Mouse (Mus musculus): ENCODE data around the gene Nudt13.
"Not testable (repeated sequence)": the region's sequence is repeated elsewhere in the genome, so short reads cannot be mapped to it uniquely, and the experiment has no call there.

The Nudt13 gene

DNA sequence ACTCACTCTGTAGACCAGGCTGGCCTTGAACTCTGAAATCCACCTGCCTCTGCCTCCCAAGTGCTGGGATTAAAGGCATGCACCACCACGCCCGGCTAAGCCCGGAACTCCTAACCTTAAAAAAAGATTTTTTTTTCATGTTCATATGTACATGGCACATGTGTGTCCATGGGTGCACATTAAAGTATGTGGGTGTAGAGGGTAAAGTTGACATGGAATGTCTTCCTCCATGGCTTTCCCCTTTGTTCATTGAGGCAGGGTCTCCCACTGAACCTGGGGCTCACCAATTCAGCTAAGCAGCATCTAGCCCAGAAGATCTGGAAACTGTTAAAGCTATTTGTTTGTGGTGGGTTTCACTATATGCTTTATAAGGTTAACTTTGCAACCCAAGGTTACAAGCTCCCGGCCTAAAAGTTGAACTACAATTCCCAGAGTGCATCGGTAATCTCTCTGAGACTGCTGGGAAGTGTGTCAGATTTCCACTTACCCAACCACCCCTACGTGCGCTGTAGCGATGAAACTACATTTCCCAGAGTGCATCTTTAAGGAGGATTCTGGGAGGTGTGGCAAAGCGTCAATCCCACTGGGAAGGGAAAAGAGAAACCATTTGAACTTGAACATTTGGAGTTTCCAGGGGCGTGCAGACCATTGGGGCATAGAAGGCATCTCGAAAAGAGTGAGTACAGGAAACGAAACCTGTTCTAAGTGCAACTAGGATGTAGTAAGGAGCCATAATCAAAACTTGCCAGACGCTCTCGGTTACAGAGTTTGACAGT lies at the start of gene Nudt13:
Gene Nudt13, plus strand, starts transcription at position 581 of the 776 bp plus-strand sequence.
- DNase-seq = peak; percentile 94

DNA sequence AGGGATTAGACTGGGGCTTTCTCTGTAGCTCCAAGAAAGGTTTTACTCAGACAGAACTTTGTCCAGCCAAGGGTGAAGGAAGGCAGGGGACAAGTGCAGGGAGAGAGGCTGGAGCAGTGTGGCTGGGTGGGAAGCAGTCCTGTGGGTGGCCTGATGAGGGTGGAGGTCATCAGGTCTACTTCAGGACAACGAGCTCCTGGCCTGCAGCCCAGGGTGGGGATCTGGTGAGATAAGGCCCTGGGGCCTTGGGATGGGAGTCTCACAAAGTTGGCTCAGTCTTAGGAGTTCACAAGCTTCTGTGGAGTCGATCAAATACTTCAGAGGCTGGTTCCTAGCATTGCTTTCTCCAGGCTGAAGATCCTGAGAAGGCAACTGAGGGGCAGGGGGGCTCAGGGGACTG lies 49.2 kb upstream of the Nudt13 start:
- DNase-seq = no peak

DNA sequence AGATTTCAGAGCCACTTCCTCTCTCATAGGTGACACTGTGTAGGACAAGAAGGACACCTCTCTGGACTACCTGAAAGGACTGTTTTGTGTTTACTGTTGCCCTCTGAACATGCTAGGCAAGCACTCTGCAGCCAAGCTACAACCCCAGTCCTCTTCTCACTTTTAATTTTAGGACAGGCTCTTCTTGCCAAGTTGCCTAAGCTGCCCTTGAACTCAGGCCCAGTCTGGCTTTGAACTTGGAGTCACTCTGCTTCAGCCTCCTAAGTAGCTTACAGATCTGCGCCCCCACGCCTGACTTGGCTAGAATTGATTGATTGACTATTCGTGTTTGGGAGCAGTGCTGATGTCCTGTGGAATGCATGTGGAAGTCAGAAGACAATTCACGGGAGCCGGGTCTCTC lies 48.6 kb upstream of the Nudt13 start:
- no peak for DNase-seq

DNA sequence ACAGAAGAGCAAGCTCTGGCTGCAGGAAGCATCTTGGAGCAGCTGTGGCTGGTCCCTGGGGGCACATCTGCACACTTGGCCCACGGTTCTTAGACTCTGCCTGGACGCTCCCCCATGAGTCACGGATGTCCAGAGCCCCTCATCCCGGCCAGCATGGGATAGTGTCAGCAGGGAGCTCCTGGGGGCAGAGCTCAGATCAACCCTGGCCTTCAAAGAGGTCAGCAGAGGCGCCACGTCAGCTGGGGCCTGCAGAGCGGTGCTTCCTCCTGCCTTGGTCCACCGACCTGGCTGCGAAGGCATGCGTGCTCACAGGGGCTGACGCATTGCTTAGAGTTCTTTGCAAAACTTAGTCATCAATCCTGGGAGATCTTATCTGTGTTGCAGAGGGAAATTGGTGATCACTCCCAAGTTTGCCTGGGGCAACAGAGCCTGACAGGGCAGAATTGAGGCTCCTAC lies 47.7 kb upstream of the Nudt13 start:
- no peak for DNase-seq

DNA sequence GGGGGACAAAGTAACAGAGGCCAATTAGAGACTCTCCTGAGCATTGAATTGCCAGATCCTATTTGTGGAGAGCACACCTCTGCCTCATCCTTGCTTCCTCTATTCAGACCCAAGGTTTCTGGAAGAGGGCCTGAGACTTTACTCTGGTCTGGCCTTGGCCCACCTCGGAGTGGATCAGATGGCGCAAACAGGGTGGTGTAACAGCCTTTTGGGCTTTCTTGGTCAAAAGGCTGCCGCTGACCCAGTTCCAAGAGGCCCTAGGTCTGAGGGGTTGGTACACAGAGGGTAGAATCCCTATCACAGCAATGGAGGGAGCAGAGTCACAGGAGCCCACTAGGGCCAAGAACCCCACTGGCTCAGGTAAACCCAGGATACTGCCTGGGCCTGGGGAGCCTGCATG lies 46.5 kb upstream of the Nudt13 start:
- DNase-seq = no peak

DNA sequence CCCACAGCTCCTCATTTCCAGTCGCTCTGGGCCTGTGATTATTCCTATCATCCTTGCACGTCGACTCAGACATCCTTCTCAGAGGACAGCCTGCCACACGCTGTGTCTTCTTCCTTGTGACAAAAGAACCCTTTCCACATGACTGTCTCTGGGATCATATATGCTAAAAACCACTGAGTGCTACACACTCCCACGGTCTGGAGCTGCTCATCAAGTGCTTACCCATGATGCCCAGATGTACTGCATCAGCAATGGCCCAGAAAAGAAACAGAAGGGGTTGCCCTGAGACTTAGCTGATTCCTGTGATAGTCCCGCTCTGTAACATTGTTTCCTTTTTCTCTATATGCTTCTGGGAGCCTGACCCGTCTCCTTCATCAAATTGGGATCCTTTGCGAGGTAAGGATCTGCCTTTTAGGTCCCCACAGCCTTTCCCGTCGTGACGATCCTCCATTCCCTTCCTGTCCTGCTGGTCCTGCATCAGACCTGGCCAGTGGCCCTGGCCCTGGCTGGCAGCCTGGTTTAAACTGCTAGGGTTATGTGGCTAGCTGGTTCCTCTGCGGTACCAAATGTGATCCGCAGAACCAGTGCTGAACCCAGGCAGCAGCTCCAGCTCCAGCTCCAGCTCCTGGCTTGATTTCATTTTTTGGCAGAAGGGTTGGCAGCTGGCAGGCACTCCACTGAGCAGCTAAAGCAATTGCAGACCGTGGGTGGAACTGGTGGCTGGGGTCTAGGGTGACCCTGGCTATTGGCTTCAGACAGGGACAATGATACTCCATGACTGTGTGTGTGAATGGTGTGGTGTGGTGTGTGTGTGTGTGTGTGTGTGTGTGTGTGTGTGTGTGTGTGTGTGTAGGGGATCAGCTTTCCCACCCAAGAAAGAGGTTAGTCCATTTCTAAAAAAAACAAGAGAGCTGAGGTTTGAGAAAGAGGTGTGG lies 44.0 kb upstream of the Nudt13 start:
- DNase-seq = no peak

DNA sequence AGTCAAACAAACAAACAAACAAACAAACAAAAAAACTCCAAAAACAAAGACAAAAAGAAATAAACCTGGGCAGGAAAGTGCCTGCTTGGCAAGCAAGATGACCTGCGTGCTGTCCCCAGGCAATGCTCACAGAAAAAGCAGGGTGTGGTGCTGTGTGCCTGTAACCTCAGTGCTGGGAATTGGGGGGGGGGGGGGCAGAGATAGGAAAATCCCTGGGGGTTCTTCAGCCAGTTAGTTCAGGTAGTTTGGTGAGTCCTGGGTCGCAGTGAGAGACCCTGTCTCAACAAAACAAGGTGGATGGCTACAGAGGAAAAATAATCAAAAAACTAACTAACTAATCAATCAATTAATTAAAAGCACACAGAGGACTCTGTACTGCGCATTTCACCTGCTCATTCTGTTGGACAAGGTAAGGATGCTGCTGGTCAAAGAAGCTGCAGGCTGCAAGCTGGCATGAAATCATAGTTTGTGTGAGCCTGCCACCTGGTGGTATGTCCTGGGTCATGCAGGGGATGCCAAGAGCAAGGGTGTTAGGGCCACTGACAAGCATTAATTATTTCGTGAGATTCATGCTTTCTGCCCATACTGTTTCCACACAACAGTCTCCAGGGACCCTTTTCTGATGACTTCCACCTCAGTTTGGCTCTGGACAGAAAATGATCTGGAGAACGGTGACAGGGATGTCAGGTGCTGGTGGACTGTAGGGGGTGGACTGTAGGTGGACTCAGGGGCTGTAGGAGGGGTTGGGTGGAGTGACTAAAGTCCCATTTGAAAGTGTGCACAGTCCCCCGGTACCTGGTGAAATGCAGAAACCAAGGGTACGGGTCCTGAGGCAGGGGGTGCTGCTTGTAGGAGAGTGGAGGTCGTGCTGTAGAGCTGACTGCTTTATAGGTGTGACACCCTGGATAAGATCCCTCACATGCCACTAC lies 36.0 kb upstream of the Nudt13 start:
- DNase-seq = peak; percentile 71

DNA sequence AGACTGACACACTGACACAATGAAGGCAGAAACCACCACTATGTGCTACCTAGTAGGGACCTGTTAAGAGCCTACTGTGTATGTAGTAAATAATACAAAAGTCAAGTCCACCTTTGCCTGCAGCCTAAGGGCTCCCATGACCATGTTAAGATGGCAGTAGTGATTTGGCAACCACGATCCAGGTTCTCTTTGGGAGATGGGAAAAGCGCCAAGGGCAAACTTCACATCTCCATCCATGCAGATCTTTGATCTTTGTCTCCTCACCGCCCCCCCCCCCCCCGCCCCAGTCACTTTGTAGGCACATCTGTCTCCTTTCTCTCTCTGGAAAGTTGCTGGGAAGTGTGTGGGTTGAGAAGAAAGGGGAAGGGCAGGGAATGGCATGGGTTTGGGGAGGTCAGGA lies 32.2 kb upstream of the Nudt13 start:
- no peak for DNase-seq

DNA sequence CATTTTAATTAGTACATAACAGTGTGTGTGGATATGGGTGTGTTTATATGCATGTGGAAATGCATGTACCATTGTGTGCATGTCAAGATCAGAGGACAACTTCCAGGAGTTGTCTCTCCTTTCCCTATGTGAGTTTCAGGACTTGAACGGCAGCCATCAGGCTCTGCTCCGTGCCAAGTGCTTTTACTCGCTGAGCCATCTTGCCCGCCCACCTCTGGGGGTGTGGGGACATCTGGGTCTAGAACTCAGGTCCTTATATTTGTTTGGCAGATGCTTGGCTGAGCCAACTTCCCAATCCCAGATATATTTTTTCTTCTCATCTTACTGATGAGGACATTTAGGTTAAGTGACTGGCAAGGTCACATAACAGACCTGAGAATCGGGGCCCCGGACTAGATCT lies 26.1 kb upstream of the Nudt13 start:
- no peak for DNase-seq

DNA sequence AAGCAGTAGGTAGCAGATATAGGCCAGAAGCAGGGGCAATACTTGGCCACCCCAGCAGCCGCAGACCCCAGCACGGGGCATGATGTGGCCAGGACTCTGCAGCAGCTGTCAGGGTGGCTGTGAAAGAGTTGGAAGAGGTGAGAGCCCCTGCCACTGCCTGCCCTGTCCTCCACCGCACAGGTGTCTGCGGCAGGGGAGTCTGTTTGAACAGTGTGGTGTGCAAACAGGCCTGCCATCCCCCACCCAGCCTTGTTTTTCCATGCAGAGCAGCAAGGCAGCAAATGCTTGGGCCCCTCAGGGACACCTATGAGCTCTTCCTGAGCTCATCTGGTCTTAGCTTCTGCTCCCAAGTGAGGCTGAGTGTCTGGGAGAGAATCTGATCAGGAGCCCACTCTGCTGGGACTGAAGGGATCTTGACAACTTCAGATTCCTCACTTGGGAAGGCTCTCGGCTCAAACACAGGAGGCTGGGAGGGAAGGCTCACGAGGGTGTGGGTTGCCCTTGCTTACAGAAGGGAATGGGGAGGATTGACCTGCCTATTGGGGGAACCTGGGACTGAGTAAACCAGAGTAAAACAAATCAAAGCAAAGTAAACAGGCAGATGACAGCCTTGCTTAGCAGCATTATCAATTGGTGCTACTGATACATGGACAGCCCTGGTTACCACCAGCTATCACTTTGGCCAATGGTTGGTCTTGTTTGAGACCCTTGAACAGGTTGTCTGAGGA lies 25.3 kb upstream of the Nudt13 start, which contains the start of gene Kcnk16:
Gene Kcnk16, minus strand, starts transcription at position 118 of the 728 bp plus-strand sequence.
- DNase-seq = no peak

DNA sequence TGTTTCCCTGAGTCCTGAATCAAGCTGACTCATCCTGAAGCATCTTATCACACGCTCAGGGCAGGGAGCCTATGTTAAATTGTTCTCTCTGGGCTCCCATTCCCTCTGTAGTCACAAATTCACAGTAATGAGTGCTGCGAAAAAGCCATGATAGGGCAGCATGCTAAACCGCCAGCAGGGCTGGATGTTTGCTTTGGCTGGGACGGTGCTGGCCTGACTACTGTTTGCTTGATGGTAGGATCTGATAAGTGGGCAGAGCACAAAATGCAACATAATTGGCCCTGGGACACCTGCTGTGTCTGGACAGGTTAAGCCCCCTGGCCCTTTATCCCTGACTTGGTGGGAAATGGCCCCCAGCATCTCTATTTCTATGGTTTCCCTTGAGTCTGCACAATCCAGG lies 3.1 kb upstream of the Nudt13 start:
- no peak for DNase-seq

DNA sequence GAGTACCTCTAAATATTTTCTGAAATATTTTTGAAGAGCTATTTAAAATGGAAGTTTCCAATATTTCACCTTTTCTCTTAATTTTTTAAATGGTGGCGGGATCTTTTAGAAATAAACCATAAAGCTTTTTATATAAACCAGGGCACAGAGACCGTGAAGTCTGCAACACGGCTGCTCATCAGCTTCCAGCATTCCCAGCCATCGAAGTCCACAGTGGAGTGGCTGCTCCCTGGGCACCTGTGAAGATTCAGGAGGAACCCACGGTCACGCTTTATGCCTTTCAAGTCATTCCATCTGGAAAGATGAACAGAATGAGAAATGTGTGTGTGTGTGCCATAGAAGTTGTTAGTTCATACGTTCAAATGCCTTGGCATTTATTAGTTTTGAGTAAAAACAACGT lies 450 bp downstream of the Nudt13 start:
- no peak for DNase-seq

DNA sequence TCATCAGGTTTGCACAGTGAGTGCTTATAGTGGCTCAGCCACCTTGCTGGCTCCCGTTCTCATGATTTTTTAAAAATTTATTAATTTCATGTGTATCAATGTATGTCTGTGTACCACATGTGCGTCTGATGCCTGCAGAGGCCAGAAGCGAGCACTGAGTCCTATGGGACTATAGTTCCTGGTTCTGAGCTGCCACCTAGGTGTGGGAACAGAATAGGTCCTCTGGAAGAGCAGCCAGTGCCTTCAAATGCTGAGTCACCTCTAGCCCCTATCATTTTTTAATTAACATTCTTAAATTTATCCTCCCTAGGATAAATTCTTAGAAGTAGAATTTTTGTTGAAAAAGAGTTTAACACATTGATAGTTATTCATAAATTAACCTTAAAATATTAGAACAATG lies 3.1 kb downstream of the Nudt13 start:
- no peak for DNase-seq

DNA sequence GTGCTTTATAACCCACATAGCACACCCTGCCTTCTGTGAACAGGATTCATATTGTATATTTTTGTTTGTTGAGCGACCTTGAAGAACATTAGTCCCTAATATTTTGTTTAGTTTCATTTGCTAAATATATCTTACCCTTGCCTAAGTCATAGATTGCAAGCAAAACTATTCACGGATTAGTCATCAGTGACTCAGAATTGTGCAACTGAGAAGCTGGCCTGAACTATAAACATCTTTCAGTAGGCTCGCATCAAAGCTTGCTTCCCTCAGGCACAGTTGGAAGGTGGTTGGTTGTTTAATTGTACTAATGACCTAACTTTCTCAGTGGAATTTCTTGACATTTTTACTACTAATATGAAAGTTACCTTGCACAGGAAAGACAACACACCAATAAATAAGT lies 3.6 kb downstream of the Nudt13 start:
- no peak for DNase-seq

DNA sequence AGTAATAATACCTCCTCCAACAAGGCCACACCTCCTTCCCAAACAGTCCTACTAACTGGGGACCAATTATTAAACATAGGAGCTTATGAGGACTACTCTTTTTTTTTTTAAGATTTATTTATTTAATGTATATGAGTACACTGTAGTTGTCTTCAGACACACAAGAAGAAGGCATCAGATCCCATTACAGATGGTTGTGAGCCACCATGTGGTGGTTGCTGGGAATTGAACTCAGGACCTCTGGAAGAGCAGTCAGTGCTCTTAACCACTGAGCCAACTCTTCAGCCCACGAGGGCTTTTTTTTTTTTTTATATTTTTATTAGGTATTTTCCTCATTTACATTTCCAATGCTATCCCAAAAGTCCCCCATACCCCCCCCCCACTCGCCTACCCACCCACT lies 10.6 kb downstream of the Nudt13 start:
- DNase-seq = not testable (repeated sequence)

DNA sequence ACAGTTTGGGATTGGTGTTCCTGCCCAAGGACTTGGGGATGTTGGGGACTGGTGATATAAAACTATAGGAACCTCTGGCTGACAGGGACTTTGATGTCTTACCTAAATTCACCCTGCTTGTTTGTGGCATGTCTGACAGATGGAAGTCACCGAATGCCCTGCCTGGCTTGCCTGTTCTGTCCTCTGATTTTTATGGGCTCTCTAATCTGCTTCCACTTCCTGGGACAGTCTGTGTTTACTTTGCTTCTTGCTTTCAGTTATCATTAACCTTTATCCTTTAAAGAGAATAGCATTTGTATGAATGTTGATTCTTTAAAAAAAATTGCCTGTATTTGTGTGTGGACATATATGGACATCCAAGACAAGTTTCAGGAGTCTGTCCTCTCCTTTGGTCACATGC lies 20.6 kb downstream of the Nudt13 start:
- no peak for DNase-seq

DNA sequence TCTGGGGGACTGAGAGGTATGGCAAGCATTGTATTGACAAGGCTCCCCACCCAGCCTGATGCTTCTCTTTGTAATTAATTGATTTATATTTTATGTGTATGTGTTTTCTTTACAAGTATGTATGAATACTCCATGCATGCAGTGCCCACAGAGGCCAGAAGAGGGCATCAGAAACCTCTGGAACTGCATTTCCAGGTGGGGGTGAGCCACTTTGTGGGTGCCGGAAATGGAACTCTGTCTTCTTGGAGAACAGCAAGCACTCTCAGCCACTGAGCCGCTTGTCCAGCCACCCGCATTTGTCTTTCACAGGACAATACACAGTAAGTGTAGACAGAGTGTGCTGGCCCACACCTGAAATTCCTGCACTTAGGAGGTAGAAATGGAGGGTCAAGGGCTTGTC lies 24.9 kb downstream of the Nudt13 start:
- peak; percentile 34 for DNase-seq

DNA sequence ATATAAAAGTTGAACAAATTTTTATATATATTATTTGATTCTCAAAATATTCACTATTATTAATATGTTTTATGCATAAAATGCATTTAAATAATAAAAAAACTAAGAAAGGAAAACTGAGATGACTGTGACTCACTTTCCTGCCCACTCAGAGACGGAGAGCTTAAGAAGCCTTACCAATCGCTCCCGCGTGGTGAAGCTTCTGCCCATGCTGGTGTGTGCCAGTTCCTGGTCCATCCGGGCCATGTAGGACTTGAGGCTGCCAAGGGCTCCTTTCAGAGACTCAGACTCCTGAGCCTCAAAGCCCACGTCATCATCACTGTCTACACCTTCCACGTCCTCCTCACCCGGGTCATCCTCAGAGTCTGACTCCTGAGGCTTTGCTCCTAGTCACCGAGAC lies 29.7 kb downstream of the Nudt13 start:
- no peak for DNase-seq

DNA sequence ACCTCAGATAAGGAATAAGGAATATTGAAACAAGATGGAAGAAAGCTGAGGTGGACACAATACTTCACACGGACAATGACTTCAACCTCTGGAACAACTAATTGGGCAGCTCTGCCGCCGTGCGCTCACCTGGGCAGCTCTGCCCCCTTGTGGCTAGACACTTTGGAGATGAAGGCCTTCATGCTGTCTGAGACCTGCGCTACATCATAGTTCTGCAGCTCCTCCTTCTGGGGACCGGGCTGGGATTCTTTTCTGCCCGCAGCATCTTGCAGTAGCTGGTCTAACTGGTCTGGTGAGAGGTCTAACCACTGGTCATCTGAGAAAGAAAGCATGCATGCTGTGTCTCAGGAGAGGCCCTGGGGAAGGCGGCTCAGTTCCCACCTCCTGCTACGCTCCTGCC lies 34.0 kb downstream of the Nudt13 start:
- no peak for DNase-seq

DNA sequence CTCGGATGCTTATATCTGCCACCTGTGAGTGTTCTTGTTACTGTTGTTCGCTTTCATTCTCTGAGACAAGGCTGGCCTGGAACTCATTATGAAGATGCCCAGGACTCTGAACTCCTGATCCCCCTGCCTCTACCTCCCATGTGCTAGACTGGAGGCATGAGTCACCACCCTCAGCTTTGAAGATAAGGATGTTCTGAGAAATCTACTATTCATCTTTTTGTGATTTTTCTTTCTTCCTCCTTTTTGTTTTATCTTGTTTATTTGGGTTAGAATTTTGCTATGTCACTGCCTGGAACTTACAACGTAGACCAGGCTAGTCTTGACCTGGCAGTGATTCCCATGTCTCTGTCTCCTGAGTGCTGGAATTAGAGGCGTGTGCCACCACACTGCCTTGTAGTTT lies 36.8 kb downstream of the Nudt13 start:
- DNase-seq = no peak

DNA sequence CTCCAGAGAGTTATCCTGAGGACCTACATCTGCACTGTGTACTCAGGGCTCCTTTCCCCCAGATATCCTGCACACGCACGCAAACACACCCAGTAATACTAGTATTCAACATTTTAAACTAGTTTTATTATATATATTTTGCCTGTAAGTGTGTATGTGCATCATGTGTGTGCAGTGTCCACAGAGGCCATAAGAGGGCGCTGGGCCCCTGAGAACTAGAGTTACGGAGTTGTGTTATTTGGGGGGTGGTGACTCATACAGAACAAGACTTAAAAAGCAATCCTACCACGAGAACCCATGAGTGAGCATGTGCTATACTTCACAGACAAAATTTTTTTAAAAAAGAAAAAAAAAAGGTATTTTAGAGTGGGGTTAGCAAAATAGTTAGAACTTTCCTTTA lies 44.9 kb downstream of the Nudt13 start:
- DNase-seq = no peak

DNA sequence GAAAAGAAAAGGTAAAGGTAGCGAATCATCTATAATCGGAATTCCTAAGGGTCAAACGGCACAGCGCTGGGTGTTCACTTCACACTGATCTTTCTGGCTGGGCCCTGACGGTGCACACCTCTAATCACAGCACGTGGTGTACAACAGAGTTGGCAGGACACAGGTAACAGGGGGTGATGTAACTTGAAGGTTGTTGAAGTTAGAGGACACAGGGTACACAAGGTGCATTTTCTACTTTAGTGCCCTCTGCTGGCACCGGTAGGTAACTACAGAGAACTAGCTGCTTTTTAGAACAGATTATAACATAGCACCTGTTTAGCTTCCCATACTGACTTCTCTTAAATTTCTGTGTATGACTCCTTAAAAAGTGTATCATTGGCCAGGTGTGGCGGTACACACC lies 45.7 kb downstream of the Nudt13 start:
- DNase-seq = no peak
